Mouse (Mus musculus) embryonic fibroblast, embryonic 13.5 days (primary cell): ENCODE data around the gene Marveld1.

Source experiments
- CTCF ChIP-seq: IDR thresholded peaks from 2 replicates; pipeline ENCODE4 v1.5.1; 2011; ENCODE audit warnings: mild to moderate bottlenecking, control low read depth, low read length, moderate library complexity, borderline replicate concordance; ENCODE audit not compliant: insufficient read depth
- POLR2A ChIP-seq: IDR thresholded peaks from 2 replicates; pipeline ENCODE4 v1.6.1; 2011; ENCODE audit warnings: low read depth, mild to moderate bottlenecking, control low read depth, low read length, moderate library complexity

DNA sequence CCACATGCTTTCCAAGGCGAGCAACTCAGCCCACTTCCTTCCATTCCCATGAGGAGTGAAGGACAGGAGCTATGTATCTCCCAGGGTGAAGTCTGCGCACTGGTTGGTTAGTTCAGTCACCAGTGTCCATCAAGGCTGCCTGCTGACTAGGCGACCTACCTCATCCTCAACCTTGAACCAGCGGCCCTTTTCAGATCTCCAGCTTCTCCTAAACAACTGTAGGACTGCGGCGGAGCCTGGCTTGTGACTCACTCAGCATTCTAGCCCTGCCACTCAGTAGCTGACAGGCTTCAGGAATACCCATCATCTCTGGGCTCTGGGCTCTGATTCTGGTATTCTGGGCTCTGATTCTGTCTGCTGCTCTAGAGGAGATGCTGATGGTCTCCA, 21.0 kb upstream of the Marveld1 start:
- no peak for TF ChIP-seq POLR2A
- TF ChIP-seq CTCF, result no peak
